Mouse (Mus musculus) layer of hippocampus, postnatal 36 days (tissue): Measurements from ENCODE around the gene Tecpr2. TPM values are rescaled to one million over a fixed set of nuclear protein-coding genes. Genes with fewer than 3 reads are reported as not detected.

Experiments used
- DNase-seq, 2 experiments: peaks; one replicate each; pipeline ENCODE4 v3.0.0; 2022
- total RNA-seq, 2 experiments: library from RNA; stranded (reverse); gene quantifications; 2 replicates each; pipeline ENCODE4 v1.2.3; 2021

The Tecpr2 gene
- total RNA-seq, 2 experiments from 2014 or later, result 41.6 to 43.2 TPM

DNA sequence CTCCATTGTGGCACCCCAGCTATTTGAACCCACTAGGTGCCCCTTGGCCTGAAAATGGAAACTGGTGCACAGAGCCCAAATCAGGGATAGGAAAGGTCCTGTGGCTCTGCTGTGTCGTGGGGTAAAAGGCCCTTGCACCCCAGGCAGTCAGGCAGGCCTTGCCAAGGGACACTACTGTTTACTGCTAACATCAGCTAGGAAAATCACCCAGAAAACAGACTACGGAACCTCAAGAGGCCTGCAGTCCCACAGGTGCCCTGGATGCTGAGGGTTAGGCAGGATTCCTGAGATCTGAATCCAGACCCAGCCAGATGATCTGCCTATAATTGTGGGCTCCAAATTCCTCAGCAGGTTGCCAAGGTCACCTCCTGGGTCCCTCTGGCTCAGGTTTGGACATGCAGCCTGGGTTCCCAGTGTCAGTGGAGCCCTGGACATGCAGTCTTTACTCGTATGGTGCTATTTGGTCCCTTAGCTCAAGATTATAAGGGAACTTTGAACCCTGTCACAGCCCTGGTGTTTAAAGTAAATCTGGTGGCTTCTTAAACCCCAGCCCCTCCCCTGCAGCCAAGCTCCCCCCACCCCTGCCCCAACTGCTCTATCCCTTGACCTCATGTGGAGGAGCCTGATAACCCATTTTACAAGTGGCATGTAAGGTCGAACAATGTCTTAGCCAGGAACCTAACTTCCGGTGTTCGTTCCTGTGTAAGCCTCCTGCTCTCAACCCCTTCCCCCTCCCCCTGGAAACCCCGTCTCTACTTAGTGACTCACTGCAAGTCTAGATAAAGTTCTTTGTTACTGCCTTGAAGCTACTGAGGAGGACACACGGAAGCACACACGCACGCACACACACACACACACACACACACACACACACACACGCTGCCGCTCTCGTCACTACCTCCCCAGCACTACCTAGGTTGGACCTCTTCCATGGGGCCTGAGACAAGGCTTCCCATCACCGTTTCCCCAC, 118.4 kb downstream of the Tecpr2 start:
- no peak for DNase-seq

DNA sequence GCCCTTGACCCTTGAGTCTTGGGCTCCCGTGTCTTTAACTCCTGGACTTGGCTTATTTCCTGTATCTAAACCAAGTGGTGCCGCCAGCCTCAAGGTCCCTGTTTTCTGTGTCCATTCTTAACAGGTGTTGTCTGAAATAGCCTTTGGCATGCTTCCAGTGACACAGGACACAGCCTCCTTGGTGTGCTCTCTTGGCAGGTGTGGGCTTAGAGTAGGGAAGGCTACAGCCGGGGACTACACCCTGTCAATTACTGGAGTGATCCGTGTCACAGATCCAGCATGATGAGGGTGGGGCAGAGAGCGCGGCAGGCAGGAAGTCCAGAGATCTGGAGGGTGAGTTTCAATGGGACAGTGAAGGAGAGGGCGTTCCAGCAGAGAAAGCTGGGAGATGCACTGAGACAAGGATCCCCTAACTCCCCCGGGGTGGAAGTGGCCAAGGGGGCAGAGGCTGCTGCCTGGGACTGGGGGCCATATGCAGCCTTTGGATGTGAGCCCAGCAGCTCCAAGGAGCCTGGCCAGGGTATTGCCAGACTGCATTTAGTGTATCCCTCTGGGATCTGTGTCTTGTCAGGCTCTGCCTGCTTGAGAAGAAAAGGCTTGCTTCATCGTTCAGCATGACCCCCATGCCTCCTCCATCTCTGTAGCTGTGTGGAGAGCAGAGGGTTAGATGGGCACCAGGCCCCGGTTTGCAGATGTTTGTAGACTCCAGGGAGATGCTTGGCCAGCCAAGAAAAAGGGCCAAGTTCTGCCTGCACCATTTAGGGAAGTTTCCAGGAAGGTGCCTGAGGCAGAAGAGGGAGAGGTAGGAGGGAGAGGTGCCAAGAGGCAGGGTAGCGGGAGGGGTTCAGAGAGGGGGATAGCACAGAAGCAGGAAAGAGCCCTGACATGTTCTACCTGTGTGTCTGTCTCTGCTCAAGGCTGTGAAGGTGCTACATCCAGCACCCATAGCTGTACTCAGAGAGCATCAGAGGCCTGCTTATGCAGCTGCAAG, 119.7 kb downstream of the Tecpr2 start:
- no peak for DNase-seq

DNA sequence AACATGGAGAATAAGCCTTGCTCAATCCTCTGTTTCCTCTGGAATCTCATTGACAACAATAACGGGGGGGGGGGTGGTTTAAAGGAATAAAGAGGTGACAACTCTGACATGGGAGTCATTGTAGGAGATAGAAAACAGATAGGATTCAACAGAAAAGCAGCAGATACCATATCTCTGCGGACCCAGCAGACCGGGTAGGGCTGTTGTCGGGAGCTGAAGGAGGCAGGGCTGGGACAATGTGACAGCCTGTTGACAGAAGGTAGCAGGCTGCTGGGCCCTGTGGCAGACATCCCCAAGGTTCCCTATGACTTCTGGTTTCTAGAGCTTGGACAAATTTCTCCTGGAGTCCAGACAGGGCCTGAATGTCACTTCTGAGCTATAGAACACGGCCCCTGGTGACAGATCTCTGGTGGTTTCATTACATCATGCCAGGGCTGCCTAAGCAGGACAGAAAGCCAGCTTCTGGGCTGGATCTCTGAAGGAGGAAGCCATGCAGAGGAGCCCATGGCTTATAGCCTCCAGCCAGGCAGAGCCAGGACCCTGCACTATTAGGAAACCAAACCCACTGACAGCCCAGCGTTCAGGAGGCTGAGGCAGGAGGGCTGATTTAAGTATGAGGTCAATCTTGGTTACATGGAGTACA, 120.7 kb downstream of the Tecpr2 start:
- no peak for DNase-seq

DNA sequence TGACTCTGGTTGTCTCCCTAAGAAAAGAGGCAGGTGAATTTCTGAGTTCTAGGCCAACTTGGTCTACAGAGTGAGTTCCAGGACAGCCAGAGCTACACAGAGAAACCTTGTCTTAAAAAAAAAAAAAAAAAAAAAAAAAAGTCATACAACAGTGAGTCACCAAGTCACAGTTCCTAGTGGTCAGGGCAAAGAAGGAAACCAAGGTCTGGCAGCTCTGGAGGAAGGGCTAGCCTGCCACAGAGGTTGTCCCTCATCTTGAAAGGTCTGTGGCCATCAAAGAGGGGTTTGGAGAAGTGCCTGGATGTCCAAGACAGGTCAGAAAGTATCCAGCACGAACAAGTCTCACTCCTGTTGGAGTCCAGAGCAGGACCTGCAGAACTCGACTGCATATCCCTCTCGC, 127.7 kb downstream of the Tecpr2 start:
- no peak for DNase-seq

DNA sequence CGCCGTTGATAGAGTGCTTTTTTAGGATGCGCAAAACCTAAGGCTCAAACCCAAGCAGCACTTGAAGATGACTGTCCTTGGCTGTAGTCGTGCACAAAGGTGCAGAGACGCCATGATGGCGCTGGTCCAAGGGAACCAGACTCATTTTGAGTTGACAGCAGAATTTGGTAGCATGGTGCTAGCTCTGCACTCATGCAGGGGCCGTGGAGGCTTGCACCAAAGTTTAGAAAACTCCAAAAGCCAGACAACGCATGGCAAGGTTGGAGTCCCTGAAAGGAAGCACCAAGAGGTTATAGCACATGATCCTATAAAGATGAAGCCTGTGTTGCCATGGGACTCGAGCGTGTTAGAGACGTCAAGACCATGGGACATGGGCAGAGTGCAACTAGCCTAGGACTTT, 129.0 kb downstream of the Tecpr2 start:
- no peak for DNase-seq

DNA sequence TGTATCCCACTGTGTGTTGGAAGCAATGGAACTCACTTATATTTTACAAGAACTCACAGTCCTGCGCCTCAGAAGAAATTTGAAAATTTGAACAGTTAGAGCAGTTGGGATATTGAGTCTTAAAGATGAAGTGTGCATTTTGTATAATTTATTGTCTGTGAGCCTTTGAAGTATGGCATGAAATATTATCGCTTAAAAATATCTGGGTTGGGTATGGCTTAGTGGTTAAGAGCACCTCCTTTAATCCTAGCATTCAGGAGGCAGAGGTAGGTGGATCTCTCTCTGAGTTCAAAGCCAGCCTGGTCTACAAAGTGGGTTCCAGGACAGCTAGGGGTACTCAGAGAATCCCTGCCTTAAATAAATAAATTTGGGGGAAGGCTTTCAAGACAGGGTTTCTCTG, 130.0 kb downstream of the Tecpr2 start:
- no peak for DNase-seq

DNA sequence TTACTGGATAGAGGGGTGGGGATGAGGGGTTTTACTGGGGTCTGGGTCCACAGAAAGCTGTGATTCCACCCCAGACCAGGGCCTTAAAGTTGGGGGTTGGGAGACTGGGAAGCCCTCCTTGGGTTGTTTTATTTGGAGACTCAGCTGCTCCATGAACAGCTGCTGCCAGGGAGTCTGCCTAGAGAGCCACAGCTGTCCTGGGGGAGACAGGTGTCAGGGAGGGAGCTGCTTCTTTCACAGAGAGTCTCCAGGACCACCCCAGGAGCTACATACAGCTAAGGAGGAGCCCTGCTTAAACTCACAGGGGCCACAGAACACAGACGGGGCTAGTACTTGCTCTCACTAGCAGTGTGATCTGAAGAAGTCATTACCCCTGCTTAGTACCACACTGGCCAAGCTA, 132.1 kb downstream of the Tecpr2 start:
- no peak for DNase-seq

DNA sequence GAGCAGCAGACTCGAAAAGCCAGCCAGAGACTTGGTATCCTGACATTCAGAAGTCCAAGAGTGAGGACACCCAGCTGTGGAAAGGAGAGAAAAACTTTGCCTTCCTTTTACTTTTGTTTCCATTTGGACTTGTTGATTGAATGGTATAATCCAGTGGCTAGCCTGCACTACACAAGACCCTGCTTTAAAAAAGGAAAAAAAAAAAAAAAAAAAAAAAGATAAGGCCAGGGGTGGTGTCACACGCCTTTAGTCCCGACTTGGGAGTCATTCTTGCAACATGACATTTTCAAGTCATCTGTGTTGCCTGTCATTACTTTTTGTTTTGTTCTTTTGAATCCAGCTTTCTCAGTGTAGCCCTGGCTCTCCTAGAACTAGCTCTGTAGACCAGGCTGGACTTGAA, 132.5 kb downstream of the Tecpr2 start:
- no peak for DNase-seq

Other genes starting within 250 kb of the Tecpr2 start
- gene 1700001K19Rik, start 206.6 kb upstream of the Tecpr2 start, total RNA-seq, result not detected
- gene Hsp90aa1, start 186.5 kb upstream of the Tecpr2 start, total RNA-seq, result 1,000 to 10,000 TPM; 1,068 to 1,130 TPM
- 10 to 100 TPM; 42.2 to 45.1 TPM for gene Wdr20, start 151.3 kb upstream of the Tecpr2 start, total RNA-seq
- gene Mok, start 48.3 kb upstream of the Tecpr2 start, total RNA-seq, result 10 to 100 TPM; 11.8 TPM
- gene Zfp839, start 39.0 kb upstream of the Tecpr2 start, total RNA-seq, result 10 to 100 TPM; 11.6 to 12.4 TPM
- 10 to 100 TPM; 58.5 to 68.2 TPM for gene Cinp, start 119 bp upstream of the Tecpr2 start, total RNA-seq
- gene Ankrd9, start 89.8 kb downstream of the Tecpr2 start, total RNA-seq, result 10 to 100 TPM; 12.8 to 14.4 TPM
- gene Rcor1, start 150.1 kb downstream of the Tecpr2 start, total RNA-seq, result 10 to 100 TPM; 18.2 to 18.3 TPM